Mouse (Mus musculus) E14TG2a.4 (cell line): Measurements from ENCODE around the gene Dpf1.
A peak's percentile ranks its signal among the peaks of the same experiment; 100 is the strongest.

Experiments used
- H3K27me3 ChIP-seq: 2 replicates; pipeline ENCODE4 v1.6.1; 2014; ENCODE audit warnings: low read length, control low read depth; ENCODE audit not compliant: insufficient read depth
- H3K36me3 ChIP-seq: 2 replicates; pipeline ENCODE4 v1.6.1; 2014; ENCODE audit warnings: low read length, control low read depth; ENCODE audit not compliant: insufficient read depth
- H3K4me1 ChIP-seq: replicated peaks from 2 replicates; pipeline ENCODE4 v1.6.1; 2014; ENCODE audit warnings: low read depth, low read length, control low read depth
- H3K4me3 ChIP-seq: replicated peaks from 2 replicates; pipeline ENCODE4 v1.5.1; 2014; ENCODE audit warnings: mild to moderate bottlenecking, low read length
- H3K9me3 ChIP-seq: 2 replicates; pipeline ENCODE4 v1.6.1; 2014; ENCODE audit warnings: low read length, control low read depth
- CTCF ChIP-seq: conservative IDR thresholded peaks from 2 replicates; pipeline ENCODE4 v1.5.1; 2014; ENCODE audit warnings: low read length
- NANOG ChIP-seq: IDR thresholded peaks from 2 replicates; pipeline ENCODE4 v1.6.1; 2014; ENCODE audit warnings: borderline replicate concordance, low read length, mixed read lengths
- POU5F1 ChIP-seq: IDR thresholded peaks from 2 replicates; pipeline ENCODE4 v1.6.1; 2014; ENCODE audit warnings: low read length, borderline replicate concordance

The Dpf1 gene

DNA sequence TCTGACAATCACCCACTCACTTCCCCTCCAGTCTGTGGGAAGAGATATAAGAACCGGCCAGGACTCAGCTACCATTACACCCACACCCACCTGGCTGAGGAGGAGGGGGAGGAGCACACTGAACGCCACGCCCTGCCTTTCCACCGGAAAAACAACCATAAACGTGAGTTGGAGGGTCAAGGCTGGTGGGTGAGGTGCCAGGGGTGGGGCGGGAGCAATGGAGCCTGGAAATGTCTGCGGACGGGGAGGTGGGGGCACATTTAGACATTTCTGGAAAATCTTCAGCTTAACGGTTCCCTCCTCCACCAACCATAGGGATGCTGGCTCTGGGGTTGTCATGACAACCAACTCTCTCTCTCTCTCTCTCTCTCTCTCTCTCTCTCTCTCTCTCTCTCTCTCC is 9.3 kb downstream of the Dpf1 start:
- Histone ChIP-seq H3K9me3 (no peaks in the 10 kb centered on the region), H3K27me3 (peaks cover 26% of the 10 kb centered on the region), H3K4me3 (no peak overlapping the region; the same call in 1 of the 2 replicates), H3K36me3 (peaks cover 34% of the 10 kb centered on the region), H3K4me1 (peaks cover 77% of the 10 kb centered on the region)
- TF ChIP-seq NANOG (no peak), POU5F1 (no peak), CTCF (no peak)

DNA sequence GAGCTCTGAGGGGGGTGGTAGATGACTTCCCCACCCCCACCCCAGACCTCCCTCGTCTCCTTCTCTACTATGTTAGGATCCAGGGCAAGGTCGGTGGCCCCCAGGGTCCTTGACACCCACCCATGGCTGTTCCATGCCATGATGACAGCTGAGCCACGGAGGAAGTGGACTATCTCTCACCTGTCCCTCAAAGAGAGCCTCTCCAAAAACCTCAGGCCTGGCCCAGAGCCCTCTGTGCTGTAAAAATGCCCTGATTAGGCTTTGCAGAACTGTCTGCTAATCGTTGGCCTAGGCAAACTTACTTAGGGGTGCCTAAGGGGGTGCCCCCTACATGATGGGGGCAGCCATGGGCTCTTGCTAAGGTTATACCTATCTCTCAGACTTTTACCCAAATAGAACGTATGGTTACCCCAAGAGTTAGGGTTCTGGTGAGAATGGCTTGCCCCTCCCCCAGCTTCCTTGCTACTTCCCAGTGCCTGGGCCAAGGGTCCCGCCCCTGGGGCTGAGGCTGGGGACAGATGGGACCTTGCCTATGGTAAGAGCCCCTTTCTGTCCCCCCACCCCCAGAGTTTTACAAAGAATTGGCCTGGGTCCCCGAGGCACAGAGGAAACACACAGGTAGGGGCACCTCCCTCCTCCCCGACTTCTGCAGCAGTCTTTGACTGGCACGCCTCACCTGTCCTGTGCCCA is 10.0 kb downstream of the Dpf1 start:
- Histone ChIP-seq H3K36me3 (peaks cover 34% of the 10 kb centered on the region), H3K4me3 (peak overlapping the region; percentile 66), H3K9me3 (no peaks in the 10 kb centered on the region), H3K27me3 (peaks cover 19% of the 10 kb centered on the region), H3K4me1 (peaks cover 77% of the 10 kb centered on the region)
- TF ChIP-seq CTCF (no peak), POU5F1 (no peak), NANOG (no peak)

DNA sequence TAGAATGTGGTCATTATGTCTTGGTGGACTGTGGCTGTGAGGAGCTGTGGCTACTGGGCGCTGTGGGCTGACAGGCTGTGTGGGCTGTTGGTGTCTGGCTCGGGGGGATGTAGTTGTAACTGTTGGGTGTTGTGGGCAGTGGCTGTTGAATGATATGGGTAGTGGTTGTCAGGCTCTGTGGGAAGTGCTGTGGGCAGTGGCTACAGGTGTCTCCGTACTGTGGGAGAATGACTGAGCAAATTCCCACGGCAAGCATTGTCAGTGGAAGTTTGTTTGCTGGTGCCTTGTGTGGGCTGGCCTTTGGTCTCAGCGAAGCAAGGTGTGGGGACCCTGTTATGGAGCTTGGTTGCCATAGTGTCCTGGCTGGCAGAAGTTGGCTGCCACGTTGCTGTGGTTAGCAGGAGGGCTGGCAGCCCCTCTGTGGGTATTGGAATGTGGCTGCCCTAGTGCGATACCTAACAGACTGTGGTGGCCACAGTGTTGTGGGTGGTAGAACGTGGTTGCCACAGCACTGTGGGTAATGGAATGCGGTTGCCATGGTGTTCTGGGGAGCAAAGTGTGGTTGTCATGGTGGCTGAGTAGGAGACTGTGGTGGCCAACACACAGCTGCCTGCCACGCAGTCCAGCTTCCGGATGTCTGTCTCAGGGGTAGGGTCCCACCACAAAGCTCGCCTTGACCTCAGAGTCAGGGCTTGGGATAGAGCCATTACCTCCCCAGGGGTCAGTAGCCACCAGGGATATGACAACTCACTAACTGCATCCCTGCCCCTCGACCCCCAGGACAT is 11.3 kb downstream of the Dpf1 start:
- peaks cover 34% of the 10 kb centered on the region for H3K36me3 ChIP-seq
- H3K9me3 ChIP-seq = no peaks in the 10 kb centered on the region
- TF ChIP-seq CTCF = no peak
- TF ChIP-seq NANOG = no peak
- no peak for TF ChIP-seq POU5F1
- peaks cover 7% of the 10 kb centered on the region for H3K27me3 ChIP-seq
- peak overlapping the region; percentile 66 for H3K4me3 ChIP-seq
- H3K4me1 ChIP-seq = peaks cover 77% of the 10 kb centered on the region

DNA sequence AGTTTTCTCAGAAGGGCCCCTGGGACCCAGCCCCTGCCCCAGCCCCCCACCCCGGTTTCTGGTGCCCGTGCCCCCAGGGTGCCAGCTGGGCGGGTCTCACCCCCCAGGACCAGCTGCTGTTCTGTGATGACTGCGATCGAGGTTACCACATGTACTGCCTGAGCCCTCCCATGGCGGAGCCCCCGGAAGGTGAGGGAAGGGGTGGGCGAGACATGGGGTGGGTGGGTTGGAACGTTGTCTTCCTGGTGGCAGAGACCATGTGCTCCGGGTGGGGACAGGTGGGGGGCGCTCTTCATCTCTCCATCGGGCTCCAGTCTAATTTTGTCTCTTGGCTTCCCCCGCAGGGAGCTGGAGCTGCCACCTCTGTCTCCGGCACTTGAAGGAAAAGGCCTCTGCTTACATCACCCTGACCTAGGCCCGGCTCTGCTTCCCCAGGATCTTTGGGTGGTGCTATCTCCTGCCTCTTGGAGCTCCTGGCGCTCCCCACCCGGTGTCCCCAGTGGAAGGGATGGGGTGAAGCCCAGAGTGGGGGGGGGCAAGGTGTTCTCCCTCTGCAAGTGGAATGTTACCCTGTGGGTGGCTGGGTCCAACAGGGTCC is 12.5 kb downstream of the Dpf1 start:
- Histone ChIP-seq H3K27me3 (no peaks in the 10 kb centered on the region), H3K9me3 (no peaks in the 10 kb centered on the region)

DNA sequence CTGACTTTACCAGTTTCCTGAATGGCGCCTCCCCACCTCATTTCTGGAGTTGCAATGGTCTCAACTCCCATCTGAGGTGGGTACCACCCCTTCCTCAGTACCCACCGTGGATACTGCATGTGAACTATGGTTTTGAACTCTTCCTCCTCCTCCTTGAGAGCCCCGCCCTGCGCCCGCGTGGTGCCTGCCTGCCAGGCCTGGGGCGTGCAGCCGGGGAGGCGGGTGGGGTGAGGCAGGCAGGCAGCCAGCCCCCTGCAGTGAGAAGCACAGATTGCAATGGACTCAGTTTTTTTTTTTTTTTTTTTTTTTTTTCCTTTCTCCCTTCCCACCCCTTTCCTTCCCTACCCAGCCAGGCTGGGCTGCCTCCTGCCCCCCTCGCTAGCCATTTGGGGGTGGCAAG is 13.2 kb downstream of the Dpf1 start:
- H3K9me3 ChIP-seq = no peaks in the 10 kb centered on the region
- no peaks in the 10 kb centered on the region for H3K27me3 ChIP-seq
- H3K4me1 ChIP-seq = peaks cover 96% of the 10 kb centered on the region
- H3K36me3 ChIP-seq = peaks cover 29% of the 10 kb centered on the region; the same call in 1 of the 2 replicates
- peak overlapping the region; percentile 56 for H3K4me3 ChIP-seq
- TF ChIP-seq CTCF = no peak
- TF ChIP-seq POU5F1 = no peak
- TF ChIP-seq NANOG = no peak

More for the DNA sequence above, 12.5 kb downstream of the Dpf1 start:
- no peak for TF ChIP-seq NANOG
- no peak for TF ChIP-seq CTCF
- TF ChIP-seq POU5F1 = no peak
- Histone ChIP-seq H3K4me1 (peaks cover 89% of the 10 kb centered on the region), H3K4me3 (peak overlapping the region; percentile 56), H3K36me3 (peaks cover 29% of the 10 kb centered on the region)

DNA sequence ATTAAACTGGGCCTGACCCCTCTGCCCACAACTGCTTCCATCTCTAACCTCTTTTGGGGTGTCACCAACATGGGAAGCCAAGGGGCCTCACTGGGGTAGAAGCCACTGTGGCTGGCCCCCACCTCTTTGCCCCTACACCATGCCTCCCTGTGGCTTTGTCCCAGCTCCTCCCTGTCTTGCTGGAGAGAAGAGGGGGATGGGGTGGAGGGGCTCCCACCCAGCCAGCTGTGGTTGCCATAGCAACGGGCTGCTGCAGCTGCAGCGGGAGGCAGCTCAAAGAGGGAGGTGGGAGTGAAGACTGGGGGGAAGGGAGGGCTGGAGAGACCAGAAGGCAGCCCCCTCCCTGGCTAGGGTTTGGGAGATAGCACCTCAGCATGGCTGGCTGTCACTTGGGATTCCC is 13.8 kb downstream of the Dpf1 start:
- peaks cover 26% of the 10 kb centered on the region; the same call in 1 of the 2 replicates for H3K36me3 ChIP-seq
- TF ChIP-seq CTCF (no peak), NANOG (no peak), POU5F1 (no peak)
- peaks cover 98% of the 10 kb centered on the region for H3K4me1 ChIP-seq
- peak overlapping the region; percentile 56 for H3K4me3 ChIP-seq
- H3K27me3 ChIP-seq = no peaks in the 10 kb centered on the region
- no peaks in the 10 kb centered on the region for H3K9me3 ChIP-seq

DNA sequence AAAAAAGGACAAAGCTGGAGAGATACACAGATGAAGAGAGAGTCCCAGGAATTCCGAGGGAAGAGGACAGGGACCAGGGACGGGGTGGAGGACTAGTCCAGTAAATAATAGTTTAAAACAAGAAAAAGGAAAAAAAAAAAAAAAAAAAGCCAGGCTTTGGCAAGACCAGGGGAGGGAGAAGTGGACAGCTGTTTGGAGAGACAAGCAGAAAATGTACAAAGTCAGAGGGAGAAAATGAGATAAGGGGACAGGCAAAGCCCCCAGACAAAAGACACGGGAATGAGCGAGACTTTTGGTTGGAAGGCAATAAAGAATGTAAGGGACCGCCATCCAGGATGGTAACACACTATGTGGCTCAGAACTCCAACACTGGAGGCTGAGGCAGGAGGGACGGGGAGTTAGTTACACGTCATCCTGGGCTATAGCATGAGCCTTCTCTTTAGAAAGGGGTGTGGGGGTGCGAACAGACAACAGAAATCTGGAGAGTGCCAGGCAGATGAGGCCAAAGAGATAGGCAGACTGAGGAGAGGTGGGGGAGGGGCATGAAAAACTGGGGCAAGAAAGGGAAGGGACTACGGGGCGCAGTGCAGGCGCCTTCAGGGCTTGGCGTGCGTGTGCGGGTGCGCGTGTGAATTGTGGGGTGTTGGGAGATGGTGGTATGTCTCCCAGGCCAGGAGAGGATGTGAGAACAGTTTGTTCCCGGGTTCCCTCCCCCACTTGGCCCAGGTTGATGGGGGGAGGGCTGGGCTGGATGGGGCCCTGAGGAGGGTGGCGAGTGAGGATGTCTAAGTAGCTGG is 14.6 kb downstream of the Dpf1 start:
- no peak for TF ChIP-seq CTCF
- TF ChIP-seq NANOG = no peak
- no peak for TF ChIP-seq POU5F1
- Histone ChIP-seq H3K27me3 (no peaks in the 10 kb centered on the region), H3K36me3 (peaks cover 23% of the 10 kb centered on the region; the same call in 1 of the 2 replicates), H3K4me1 (peaks cover 91% of the 10 kb centered on the region), H3K9me3 (no peaks in the 10 kb centered on the region), H3K4me3 (peak overlapping the region; percentile 63)
